Mouse (Mus musculus): ENCODE data around the gene Cstf3.

GRCm38 (mm10) chr2:104688724-104689123, 98.4 kb downstream of the Cstf3 start:
- TF ChIP-seq CTCF (IDR thresholded peaks at IDR 0.05; ENCODE audit: low read depth, low read length): no peak
- TF ChIP-seq POLR2A (IDR thresholded peaks at IDR 0.05; ENCODE audit: borderline replicate concordance, low read depth, low read length): no peak
